Mouse (Mus musculus) c-Kit-positive CD71-positive TER-119-positive erythroid progenitor cells, embryonic 14.5 days (primary cell): ENCODE data around the gene Jade3.

ENCODE experiments used
- DNase-seq: peaks from one replicate; pipeline ENCODE4 v3.0.0-alpha.2; 2013; ENCODE audit warnings: low spot score

Jade3 gene

GRCm38 (mm10) chrX:20548011-20548879, 122.8 kb downstream of the Jade3 start:
- no peak for DNase-seq

- no peak for DNase-seq
Measured at GRCm38 (mm10) chrX:20548880-20549440, 123.5 kb downstream of the Jade3 start.

- DNase-seq = no peak
Measured at GRCm38 (mm10) chrX:20549532-20549931, 124.0 kb downstream of the Jade3 start, which contains the start of gene Rgn. Gene Rgn (plus strand): TSS chrX:20549787.

- DNase-seq = no peak
Measured at GRCm38 (mm10) chrX:20552199-20552598, 126.7 kb downstream of the Jade3 start.

GRCm38 (mm10) chrX:20561846-20562245, 136.4 kb downstream of the Jade3 start:
- DNase-seq = no peak

- DNase-seq = no peak
Measured at GRCm38 (mm10) chrX:20563941-20564340, 138.5 kb downstream of the Jade3 start.
